Mouse (Mus musculus) megakaryocyte progenitor cell, adult 5-6 weeks (primary cell): ENCODE results near the gene Unc79. TPM values are rescaled to one million over a fixed set of nuclear protein-coding genes. Genes with fewer than 3 reads are reported as not detected.
A peak's percentile ranks its signal among the peaks of the same experiment; 100 is the strongest.

Source experiments
- ATAC-seq: replicated peaks from 2 replicates; pipeline ENCODE4 v1.8.0; 2016; ENCODE audit warnings: mild to moderate bottlenecking, moderate TSS enrichment, inconsistent platforms; ENCODE audit not compliant: poor library complexity
- total RNA-seq, 2 experiments: library from RNA; stranded (forward) in 1 of 2; stranded (reverse) in 1 of 2; fragments of 157-497, 149-512 nt in 1 of 2; fragments of 200-1000 nt in 1 of 2; gene quantifications; 2 replicates each; pipeline versions ENCODE4 v1.2.3 to v1.2.4; 2015 to 2017

Gene Unc79
- total RNA-seq, 2 experiments from 2014 or later = 0.02 TPM; not detected in 1

GRCm38 (mm10) chr12:103189771-103190170 lies 241.1 kb downstream of the Unc79 start:
- ATAC-seq = no peak

DNA sequence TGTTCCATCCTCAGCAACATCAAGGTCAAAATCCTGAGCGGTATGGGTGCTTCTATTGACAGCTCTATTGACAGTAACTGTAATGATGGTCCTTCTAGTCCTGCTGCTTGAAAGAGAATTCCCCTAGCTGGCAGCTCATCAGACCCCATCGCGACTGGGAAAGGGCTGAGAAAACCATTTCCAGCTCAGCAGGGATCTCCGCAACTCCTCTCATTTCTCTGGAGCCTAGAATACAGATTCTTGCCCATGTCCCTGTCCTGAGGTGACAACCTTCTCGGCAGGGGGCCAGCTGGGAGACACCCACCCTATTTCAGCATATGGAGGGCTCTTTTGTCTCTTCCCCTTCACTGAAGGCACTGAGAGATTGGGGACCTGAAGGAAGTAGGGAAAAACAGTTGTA lies 244.3 kb downstream of the Unc79 start:
- ATAC-seq = no peak

GRCm38 (mm10) chr12:103202592-103203544 lies 254.2 kb downstream of the Unc79 start:
- no peak for ATAC-seq

GRCm38 (mm10) chr12:103205561-103205960 lies 256.9 kb downstream of the Unc79 start:
- ATAC-seq = no peak

- no peak for ATAC-seq
Measured at GRCm38 (mm10) chr12:103209581-103209980, 260.9 kb downstream of the Unc79 start.

DNA sequence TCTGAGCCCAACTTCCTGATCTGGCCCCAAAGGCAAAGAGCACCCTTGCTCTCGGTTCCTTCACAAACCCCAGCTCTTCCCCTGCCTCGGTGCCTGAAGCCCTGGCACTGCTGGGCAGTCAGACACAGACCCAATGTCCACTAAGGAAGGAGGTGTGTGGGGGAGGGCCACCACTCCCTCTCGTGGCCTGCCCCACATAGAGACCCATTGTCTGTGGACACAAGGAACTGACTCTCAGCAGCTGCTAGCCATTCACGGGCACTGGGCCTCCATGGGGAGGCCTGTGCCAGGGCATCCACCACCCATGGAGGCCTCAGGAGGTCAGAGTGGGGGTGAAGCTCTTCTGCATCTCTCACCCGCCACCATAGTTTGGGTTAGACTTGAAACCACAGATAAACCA lies 262.4 kb downstream of the Unc79 start:
- ATAC-seq = no peak

DNA sequence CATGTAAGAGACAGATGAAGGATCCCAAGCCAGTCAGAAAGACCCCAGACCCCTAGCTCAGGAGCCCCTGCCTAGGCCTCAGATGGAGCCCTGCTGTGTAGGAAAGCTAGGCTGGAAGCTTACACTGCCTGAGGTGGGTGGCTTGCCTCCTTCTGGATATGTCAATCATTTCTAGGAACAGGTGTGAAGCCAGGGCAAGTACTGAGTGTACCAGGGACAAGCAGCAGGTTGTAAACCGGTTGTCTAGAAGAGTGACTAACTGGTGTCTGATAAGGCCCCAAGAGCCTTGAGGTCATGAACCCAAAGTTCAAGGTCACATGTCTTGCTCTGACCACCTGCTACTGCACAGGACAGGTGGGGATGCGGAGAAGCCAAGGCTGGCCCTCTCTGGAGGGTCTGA lies 264.9 kb downstream of the Unc79 start:
- no peak for ATAC-seq

DNA sequence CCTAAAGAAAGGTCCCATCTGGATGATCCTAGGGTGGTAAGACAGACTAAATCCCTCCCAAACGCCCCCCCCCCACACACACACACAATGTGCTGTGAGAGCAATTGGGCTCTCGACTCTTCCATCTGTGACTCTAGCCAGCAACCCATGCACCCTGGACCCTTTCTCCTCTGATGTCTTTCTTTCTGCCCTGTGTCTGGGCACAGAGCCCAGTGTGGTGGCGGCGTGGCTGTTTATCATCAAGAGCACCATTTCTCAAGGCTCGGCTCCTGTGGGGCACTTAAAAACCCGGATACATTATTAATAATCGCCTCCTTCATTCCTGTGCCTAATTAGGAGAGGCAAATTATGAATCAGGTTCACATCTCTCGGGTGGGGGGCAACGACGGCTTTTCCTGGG lies 265.6 kb downstream of the Unc79 start:
- no peak for ATAC-seq

- ATAC-seq = no peak
Measured at GRCm38 (mm10) chr12:103214797-103215196, 266.1 kb downstream of the Unc79 start.

DNA sequence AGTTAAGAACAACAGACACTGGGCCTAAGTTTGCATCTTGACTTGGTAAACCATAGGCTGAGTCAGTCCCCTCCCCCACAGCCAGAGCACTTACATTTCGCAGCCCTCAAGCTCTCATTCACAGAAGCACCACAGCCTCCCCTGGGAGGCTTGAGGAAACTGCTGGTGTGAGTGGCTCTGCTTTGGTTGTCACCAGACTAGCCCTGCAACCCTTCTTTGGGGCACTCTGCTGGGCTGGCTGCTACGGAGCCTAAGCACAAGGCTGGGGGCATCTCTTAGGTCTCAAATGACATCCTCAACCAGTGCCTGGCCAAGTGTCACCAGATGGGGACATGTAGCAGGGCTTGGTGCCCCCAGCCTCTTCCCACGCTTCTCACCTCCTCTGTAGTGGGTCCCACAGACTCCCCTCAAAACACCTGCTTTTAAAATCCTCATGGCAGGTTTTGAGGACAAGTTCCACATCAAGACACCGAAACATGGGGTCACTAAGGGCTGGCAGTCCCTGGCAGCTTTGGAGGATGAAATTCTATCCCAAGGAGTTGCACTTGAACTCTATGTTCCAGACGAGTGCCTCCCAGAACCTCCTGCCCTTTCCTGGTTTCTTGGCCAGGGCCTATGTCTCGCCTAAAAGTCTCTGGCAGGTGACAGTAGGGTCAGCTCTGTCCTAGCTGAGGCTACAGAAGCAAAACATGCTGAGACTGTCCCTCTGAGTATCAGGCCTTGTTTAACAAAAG lies 267.4 kb downstream of the Unc79 start:
- no peak for ATAC-seq

DNA sequence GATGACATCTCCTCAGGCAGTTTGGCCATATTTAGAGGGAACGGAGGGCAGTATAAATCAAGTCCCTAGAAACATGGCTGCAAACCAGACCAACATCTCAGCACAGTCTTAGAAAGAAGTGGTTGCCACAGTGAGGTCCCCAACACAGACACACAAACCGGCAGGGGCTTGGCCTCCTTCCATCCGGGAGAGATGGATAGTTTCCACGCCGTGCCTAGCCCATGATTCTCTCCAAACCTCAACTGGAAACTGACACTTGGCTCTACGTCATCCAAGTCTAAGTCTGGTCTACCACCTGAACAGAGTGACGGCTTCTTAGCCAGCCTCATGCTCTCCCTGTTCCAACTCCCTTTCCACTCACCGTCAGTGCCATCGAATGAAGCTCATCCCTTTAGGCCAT lies 275.0 kb downstream of the Unc79 start:
- no peak for ATAC-seq

DNA sequence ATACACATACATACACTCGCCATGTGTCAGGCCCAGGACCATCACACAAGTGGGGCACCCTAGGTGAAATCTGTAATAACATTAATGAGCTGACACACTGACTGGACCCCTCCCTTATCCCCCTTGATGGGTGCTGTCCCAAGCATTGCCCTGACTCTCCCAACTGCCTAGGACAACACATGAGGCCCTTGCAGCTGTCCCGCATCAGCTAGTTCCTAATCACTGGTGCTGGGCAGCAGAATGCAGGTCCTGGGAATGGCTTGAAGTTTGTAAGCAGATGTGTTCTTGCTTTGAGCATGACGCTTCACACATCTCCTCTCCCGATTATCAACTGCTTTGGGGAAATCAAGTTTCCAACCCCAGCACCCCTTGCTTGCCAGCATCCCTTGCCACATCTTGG lies 277.5 kb downstream of the Unc79 start:
- ATAC-seq = no peak

- ATAC-seq = 0 out of 2 replicates have a peak, but pooled peaks have one; percentile 39
Measured at GRCm38 (mm10) chr12:103229058-103229457, 280.4 kb downstream of the Unc79 start.

Other genes with a start within 250 kb of the Unc79 start
- 8.6 and 10.5 TPM in 2 replicates for gene Itpk1, start 243.9 kb upstream of the Unc79 start, total RNA-seq (2015)
- gene Itpk1, start 243.9 kb upstream of the Unc79 start, total RNA-seq (2017) = 15.1 and 15.3 TPM in 2 replicates
- 8.0 and 13.3 TPM in 2 replicates for gene Moap1, start 205.2 kb upstream of the Unc79 start, total RNA-seq (2015)
- gene Moap1, start 205.2 kb upstream of the Unc79 start, total RNA-seq (2017) = 2.7 and 10.3 TPM in 2 replicates
- gene Tmem251, start 205.1 kb upstream of the Unc79 start, total RNA-seq (2015) = 8.0 and 10.6 TPM in 2 replicates
- 8.3 and 8.8 TPM in 2 replicates for gene Tmem251, start 205.1 kb upstream of the Unc79 start, total RNA-seq (2017)
- not detected in 2 replicates for gene Gm28051, start 191.1 kb upstream of the Unc79 start, total RNA-seq (2015)
- gene Gm28051, start 191.1 kb upstream of the Unc79 start, total RNA-seq (2017) = not detected in 2 replicates
- 19.6 and 19.7 TPM in 2 replicates for gene Gon7, start 191.1 kb upstream of the Unc79 start, total RNA-seq (2015)
- gene Gon7, start 191.1 kb upstream of the Unc79 start, total RNA-seq (2017) = 17.5 and 18.0 TPM in 2 replicates
- 29.3 and 32.4 TPM in 2 replicates for gene Ubr7, start 190.9 kb upstream of the Unc79 start, total RNA-seq (2015)
- 47.7 and 55.2 TPM in 2 replicates for gene Ubr7, start 190.9 kb upstream of the Unc79 start, total RNA-seq (2017)
- 11.3 and 16.7 TPM in 2 replicates for gene Gm20604, start 190.2 kb upstream of the Unc79 start, total RNA-seq (2015)
- gene Gm20604, start 190.2 kb upstream of the Unc79 start, total RNA-seq (2017) = 10.2 and 11.4 TPM in 2 replicates
- gene Btbd7, start 70.4 kb upstream of the Unc79 start, total RNA-seq (2015) = 16.5 and 18.7 TPM in 2 replicates
- 17.2 and 20.0 TPM in 2 replicates for gene Btbd7, start 70.4 kb upstream of the Unc79 start, total RNA-seq (2017)
- not detected in 2 replicates for gene Cox8c, start 49.5 kb upstream of the Unc79 start, total RNA-seq (2015)
- not detected in 2 replicates for gene Cox8c, start 49.5 kb upstream of the Unc79 start, total RNA-seq (2017)